Mouse (Mus musculus) hindbrain, embryonic 14.5 days (tissue): Measurements from ENCODE around the gene Ablim1. TPM values are rescaled to one million over a fixed set of nuclear protein-coding genes. Genes with fewer than 3 reads are reported as not detected.

Source experiments
- ATAC-seq: fragments of 200-750 bp; cut with Nextera tagmentation; 2 replicates; pipeline ENCODE4 v1.8.0; 2017; ENCODE audit warnings: moderate number of reproducible peaks, mild to moderate bottlenecking, moderate TSS enrichment, moderate library complexity; ENCODE audit not compliant: low FRiP score
- DNase-seq: peaks from one replicate; pipeline ENCODE4 v3.0.0-alpha.2; 2015; ENCODE audit warnings: low spot score
- H3K27ac ChIP-seq: fragments of 300-500 bp; sonication (generic); 2 replicates; pipeline ENCODE4 v1.5.1; 2014; ENCODE audit warnings: mild to moderate bottlenecking, moderate library complexity
- H3K27me3 ChIP-seq: fragments of 300-500 bp; sonication (generic); 2 replicates; pipeline ENCODE4 v1.6.1; 2014; ENCODE audit warnings: mild to moderate bottlenecking, low read length, mixed read lengths; ENCODE audit not compliant: control insufficient read depth, insufficient read depth
- H3K36me3 ChIP-seq: fragments of 300-500 bp; sonication (generic); replicated peaks from 2 replicates; pipeline ENCODE4 v1.6.1; 2014; ENCODE audit not compliant: control insufficient read depth, insufficient read depth
- H3K4me1 ChIP-seq: fragments of 300-500 bp; sonication (generic); replicated peaks from 2 replicates; pipeline ENCODE4 v1.6.1; 2014; ENCODE audit warnings: antibody characterized with exemption, low read length, mixed read lengths; ENCODE audit not compliant: control insufficient read depth, insufficient read depth
- H3K4me2 ChIP-seq: fragments of 300-500 bp; sonication (generic); replicated peaks from 2 replicates; pipeline ENCODE4 v1.6.1; 2014; ENCODE audit warnings: mild to moderate bottlenecking, moderate library complexity
- H3K4me3 ChIP-seq: fragments of 300-500 bp; sonication (generic); replicated peaks from 2 replicates; pipeline ENCODE4 v1.5.1; 2014; ENCODE audit warnings: mild to moderate bottlenecking, low read length
- H3K9ac ChIP-seq: fragments of 300-500 bp; sonication (generic); 2 replicates; pipeline ENCODE4 v1.6.1; 2014
- H3K9me3 ChIP-seq: fragments of 300-500 bp; sonication (generic); 2 replicates; pipeline ENCODE4 v1.6.1; 2016; ENCODE audit warnings: low read length; ENCODE audit not compliant: control insufficient read depth
- WGBS: fragments of 180-500 bp; shearing (Covaris S2); extraction: QIAGEN DNeasy Blood & Tissue Kit; methylation state at CpG from one replicate; pipeline ENCODE4 v1.1.7; 2014; 5-methylcytosine and 5-hydroxymethylcytosine counted together
- polyA plus RNA-seq: library from polyadenylated mRNA; unstranded; fragments of >200 nt; fragmentation: Nextera tagmentation; extraction: Ambion mirVana; gene quantifications from 2 replicates; pipeline ENCODE4 v1.2.1, GENCODE M21; 2014

Gene Ablim1
- polyA plus RNA-seq, 1 experiment from 2014 or later = 56.6 TPM

GRCm38 (mm10) chr19:57352337-57352935 lies 37.7 kb upstream of the Ablim1 start:
- Histone ChIP-seq H3K27me3 (no peaks in the 10 kb centered on the region), H3K36me3 (no peaks in the 10 kb centered on the region), H3K4me2 (no peak overlapping the region), H3K9ac (no peak overlapping the region), H3K9me3 (no peaks in the 10 kb centered on the region), H3K4me1 (no peaks in the 10 kb centered on the region), H3K27ac (no peak overlapping the region), H3K4me3 (no peak overlapping the region)
- DNase-seq (no peak), ATAC-seq (no peak)
- 89% methylated on average over 12 of the region's 12 CpGs for WGBS

GRCm38 (mm10) chr19:57349096-57349495 lies 34.4 kb upstream of the Ablim1 start:
- Histone ChIP-seq H3K4me3 (no peak overlapping the region), H3K27me3 (no peaks in the 10 kb centered on the region), H3K4me1 (no peaks in the 10 kb centered on the region), H3K4me2 (no peak overlapping the region), H3K9ac (no peak overlapping the region), H3K27ac (no peak overlapping the region), H3K9me3 (0 out of 2 replicates have a peak, but pooled peaks cover 3% of the 10 kb centered on the region), H3K36me3 (no peaks in the 10 kb centered on the region)
- ATAC-seq (no peak), DNase-seq (no peak)

- 86% methylated on average over 1 of the region's 1 CpGs for WGBS
- no peaks in the 10 kb centered on the region for H3K27me3 ChIP-seq
- no peak overlapping the region for H3K27ac ChIP-seq
- no peak for DNase-seq
- no peak for ATAC-seq
- no peak overlapping the region for H3K4me3 ChIP-seq
- H3K9me3 ChIP-seq = 0 out of 2 replicates have a peak, but pooled peaks cover 3% of the 10 kb centered on the region
- no peaks in the 10 kb centered on the region for H3K4me1 ChIP-seq
- H3K9ac ChIP-seq = no peak overlapping the region
- no peaks in the 10 kb centered on the region for H3K36me3 ChIP-seq
- no peak overlapping the region for H3K4me2 ChIP-seq
These were observed 30.0 kb upstream of the Ablim1 start for GRCm38 (mm10) chr19:57344678-57345077.

GRCm38 (mm10) chr19:57343860-57344259 lies 29.1 kb upstream of the Ablim1 start:
- no peaks in the 10 kb centered on the region for H3K4me1 ChIP-seq
- 85% methylated on average over 5 of the region's 5 CpGs for WGBS
- no peak overlapping the region for H3K4me2 ChIP-seq

GRCm38 (mm10) chr19:57340900-57341742 lies 26.4 kb upstream of the Ablim1 start:
- 82% methylated on average over 8 of the region's 8 CpGs for WGBS

More at GRCm38 (mm10) chr19:57343860-57344259, 29.1 kb upstream of the Ablim1 start:
- DNase-seq = no peak
- no peaks in the 10 kb centered on the region for H3K27me3 ChIP-seq
- ATAC-seq = no peak
- H3K9me3 ChIP-seq = 0 out of 2 replicates have a peak, but pooled peaks cover 3% of the 10 kb centered on the region
- no peaks in the 10 kb centered on the region for H3K36me3 ChIP-seq
- H3K27ac ChIP-seq = no peak overlapping the region
- H3K9ac ChIP-seq = no peak overlapping the region
- H3K4me3 ChIP-seq = no peak overlapping the region

GRCm38 (mm10) chr19:57339281-57339864 lies 24.7 kb upstream of the Ablim1 start:
- ATAC-seq = no peak
- DNase-seq = no peak
- Histone ChIP-seq H3K4me3 (no peak overlapping the region), H3K9ac (no peak overlapping the region), H3K4me1 (no peaks in the 10 kb centered on the region), H3K9me3 (no peaks in the 10 kb centered on the region), H3K36me3 (no peaks in the 10 kb centered on the region), H3K4me2 (no peak overlapping the region), H3K27me3 (no peaks in the 10 kb centered on the region), H3K27ac (no peak overlapping the region)
- WGBS = 82% methylated on average over 13 of the region's 13 CpGs

More at GRCm38 (mm10) chr19:57340900-57341742, 26.4 kb upstream of the Ablim1 start:
- H3K27me3 ChIP-seq = no peaks in the 10 kb centered on the region
- no peaks in the 10 kb centered on the region for H3K4me1 ChIP-seq
- no peak overlapping the region for H3K9ac ChIP-seq
- no peaks in the 10 kb centered on the region for H3K36me3 ChIP-seq
- H3K27ac ChIP-seq = no peak overlapping the region
- DNase-seq (no peak), ATAC-seq (no peak)
- no peak overlapping the region for H3K4me3 ChIP-seq
- H3K9me3 ChIP-seq = no peaks in the 10 kb centered on the region
- no peak overlapping the region for H3K4me2 ChIP-seq

- Histone ChIP-seq H3K9me3 (no peaks in the 10 kb centered on the region), H3K36me3 (no peaks in the 10 kb centered on the region), H3K27me3 (no peaks in the 10 kb centered on the region), H3K9ac (no peak overlapping the region), H3K27ac (no peak overlapping the region), H3K4me1 (no peaks in the 10 kb centered on the region), H3K4me3 (no peak overlapping the region), H3K4me2 (no peak overlapping the region)
- ATAC-seq (no peak), DNase-seq (no peak)
- WGBS = 53% methylated on average over 8 of the region's 8 CpGs
These were observed 20.4 kb upstream of the Ablim1 start for GRCm38 (mm10) chr19:57335135-57335534.

GRCm38 (mm10) chr19:57333356-57333755 lies 18.6 kb upstream of the Ablim1 start:
- H3K27me3 ChIP-seq = no peaks in the 10 kb centered on the region
- H3K4me2 ChIP-seq = no peak overlapping the region
- no peak overlapping the region for H3K4me3 ChIP-seq
- ATAC-seq (no peak), DNase-seq (no peak)
- no peaks in the 10 kb centered on the region for H3K9me3 ChIP-seq
- no peaks in the 10 kb centered on the region for H3K4me1 ChIP-seq
- WGBS = 91% methylated on average over 4 of the region's 4 CpGs
- H3K36me3 ChIP-seq = no peaks in the 10 kb centered on the region
- no peak overlapping the region for H3K27ac ChIP-seq
- H3K9ac ChIP-seq = no peak overlapping the region

- Histone ChIP-seq H3K27me3 (no peaks in the 10 kb centered on the region), H3K9me3 (no peaks in the 10 kb centered on the region), H3K4me2 (no peak overlapping the region), H3K36me3 (no peaks in the 10 kb centered on the region), H3K9ac (no peak overlapping the region), H3K4me3 (no peak overlapping the region), H3K27ac (no peak overlapping the region), H3K4me1 (no peaks in the 10 kb centered on the region)
- no peak for ATAC-seq
- WGBS = 89% methylated on average over 6 of the region's 6 CpGs
- DNase-seq = no peak
These were observed 16.5 kb upstream of the Ablim1 start for GRCm38 (mm10) chr19:57331237-57331636.
